Mouse (Mus musculus): ENCODE measurements around the gene Ice1. TPM values are rescaled to one million over a fixed set of nuclear protein-coding genes. Genes with fewer than 3 reads are reported as not detected.

The Ice1 gene
- polyA plus RNA-seq, 1 experiment: 52.2 TPM

GRCm38 (mm10) chr13:70621509-70621908 lies 15.9 kb downstream of the Ice1 start:
- TF ChIP-seq CTCF (IDR thresholded peaks at IDR 0.05; ENCODE audit: borderline replicate concordance, insufficient read depth, low read length) (no peak), POLR2A (IDR thresholded peaks at IDR 0.05; ENCODE audit: low read depth, low read length) (no peak)
- H3K4me1 ChIP-seq (ENCODE audit: control insufficient read depth, insufficient read depth, low read length): no peaks in the 10 kb centered on the region; the same call in 1 of the 2 replicates
- H3K27ac ChIP-seq (ENCODE audit: insufficient read depth, low read length): no peak overlapping the region
- H3K4me3 ChIP-seq (ENCODE audit: insufficient read depth, low read length): no peak overlapping the region

GRCm38 (mm10) chr13:70612837-70613236 lies 24.6 kb downstream of the Ice1 start:
- Histone ChIP-seq H3K4me3 (ENCODE audit: insufficient read depth, low read length) (no peak overlapping the region), H3K27ac (ENCODE audit: insufficient read depth, low read length) (no peak overlapping the region), H3K4me1 (ENCODE audit: control insufficient read depth, insufficient read depth, low read length) (no peaks in the 10 kb centered on the region)
- TF ChIP-seq POLR2A (IDR thresholded peaks at IDR 0.05; ENCODE audit: low read depth, low read length) (no peak), CTCF (IDR thresholded peaks at IDR 0.05; ENCODE audit: borderline replicate concordance, insufficient read depth, low read length) (no peak)

GRCm38 (mm10) chr13:70610431-70611420 lies 26.7 kb downstream of the Ice1 start:
- Histone ChIP-seq H3K4me3 (ENCODE audit: insufficient read depth, low read length) (no peak overlapping the region), H3K27ac (ENCODE audit: insufficient read depth, low read length) (no peak overlapping the region), H3K4me1 (ENCODE audit: control insufficient read depth, insufficient read depth, low read length) (no peaks in the 10 kb centered on the region)
- TF ChIP-seq CTCF (IDR thresholded peaks at IDR 0.05; ENCODE audit: borderline replicate concordance, insufficient read depth, low read length): peak; percentile 46; the same call in 1 of the 2 replicates
- no peak for TF ChIP-seq POLR2A (IDR thresholded peaks at IDR 0.05; ENCODE audit: low read depth, low read length)

GRCm38 (mm10) chr13:70609632-70610031 lies 27.8 kb downstream of the Ice1 start:
- Histone ChIP-seq H3K4me3 (ENCODE audit: insufficient read depth, low read length) (no peak overlapping the region), H3K4me1 (ENCODE audit: control insufficient read depth, insufficient read depth, low read length) (no peaks in the 10 kb centered on the region), H3K27ac (ENCODE audit: insufficient read depth, low read length) (no peak overlapping the region)
- TF ChIP-seq CTCF (IDR thresholded peaks at IDR 0.05; ENCODE audit: borderline replicate concordance, insufficient read depth, low read length) (no peak), POLR2A (IDR thresholded peaks at IDR 0.05; ENCODE audit: low read depth, low read length) (no peak)

- TF ChIP-seq POLR2A (IDR thresholded peaks at IDR 0.05; ENCODE audit: low read depth, low read length) (no peak), CTCF (IDR thresholded peaks at IDR 0.05; ENCODE audit: borderline replicate concordance, insufficient read depth, low read length) (no peak)
- Histone ChIP-seq H3K4me1 (ENCODE audit: control insufficient read depth, insufficient read depth, low read length) (peaks cover 2% of the 10 kb centered on the region; the same call in 1 of the 2 replicates), H3K27ac (ENCODE audit: insufficient read depth, low read length) (no peak overlapping the region), H3K4me3 (ENCODE audit: insufficient read depth, low read length) (no peak overlapping the region)
Measured at GRCm38 (mm10) chr13:70605366-70605765, 32.1 kb downstream of the Ice1 start.

- TF ChIP-seq POLR2A (IDR thresholded peaks at IDR 0.05; ENCODE audit: low read depth, low read length): no peak
- TF ChIP-seq CTCF (IDR thresholded peaks at IDR 0.05; ENCODE audit: borderline replicate concordance, insufficient read depth, low read length): peak; percentile 7; the same call in 1 of the 2 replicates
- H3K4me3 ChIP-seq (ENCODE audit: insufficient read depth, low read length): no peak overlapping the region
- H3K4me1 ChIP-seq (ENCODE audit: control insufficient read depth, insufficient read depth, low read length): peaks cover 3% of the 10 kb centered on the region; the same call in 1 of the 2 replicates
- H3K27ac ChIP-seq (ENCODE audit: insufficient read depth, low read length): no peak overlapping the region
Measured at GRCm38 (mm10) chr13:70604723-70605122, 32.7 kb downstream of the Ice1 start.

- peaks cover 3% of the 10 kb centered on the region; the same call in 1 of the 2 replicates for H3K4me1 ChIP-seq (ENCODE audit: control insufficient read depth, insufficient read depth, low read length)
- no peak for TF ChIP-seq POLR2A (IDR thresholded peaks at IDR 0.05; ENCODE audit: low read depth, low read length)
- no peak for TF ChIP-seq CTCF (IDR thresholded peaks at IDR 0.05; ENCODE audit: borderline replicate concordance, insufficient read depth, low read length)
Measured at GRCm38 (mm10) chr13:70601566-70601965, 35.9 kb downstream of the Ice1 start.

GRCm38 (mm10) chr13:70599964-70600619 lies 37.3 kb downstream of the Ice1 start:
- H3K4me3 ChIP-seq (ENCODE audit: insufficient read depth, low read length): no peak overlapping the region
- H3K4me1 ChIP-seq (ENCODE audit: control insufficient read depth, insufficient read depth, low read length): peaks cover 3% of the 10 kb centered on the region; the same call in 1 of the 2 replicates
- TF ChIP-seq CTCF (IDR thresholded peaks at IDR 0.05; ENCODE audit: borderline replicate concordance, insufficient read depth, low read length) (no peak), POLR2A (IDR thresholded peaks at IDR 0.05; ENCODE audit: low read depth, low read length) (no peak)
- H3K27ac ChIP-seq (ENCODE audit: insufficient read depth, low read length): peak overlapping the region; percentile 9; the same call in 1 of the 2 replicates

More at GRCm38 (mm10) chr13:70601566-70601965, 35.9 kb downstream of the Ice1 start:
- Histone ChIP-seq H3K4me3 (ENCODE audit: insufficient read depth, low read length) (no peak overlapping the region), H3K27ac (ENCODE audit: insufficient read depth, low read length) (no peak overlapping the region)

GRCm38 (mm10) chr13:70598941-70599340 lies 38.5 kb downstream of the Ice1 start:
- peaks cover 3% of the 10 kb centered on the region; the same call in 1 of the 2 replicates for H3K4me1 ChIP-seq (ENCODE audit: control insufficient read depth, insufficient read depth, low read length)
- H3K27ac ChIP-seq (ENCODE audit: insufficient read depth, low read length): no peak overlapping the region
- TF ChIP-seq POLR2A (IDR thresholded peaks at IDR 0.05; ENCODE audit: low read depth, low read length): no peak
- H3K4me3 ChIP-seq (ENCODE audit: insufficient read depth, low read length): no peak overlapping the region

All from embryonic fibroblast, embryonic 13.5 days (primary cell).